In the genomic region with DNA sequence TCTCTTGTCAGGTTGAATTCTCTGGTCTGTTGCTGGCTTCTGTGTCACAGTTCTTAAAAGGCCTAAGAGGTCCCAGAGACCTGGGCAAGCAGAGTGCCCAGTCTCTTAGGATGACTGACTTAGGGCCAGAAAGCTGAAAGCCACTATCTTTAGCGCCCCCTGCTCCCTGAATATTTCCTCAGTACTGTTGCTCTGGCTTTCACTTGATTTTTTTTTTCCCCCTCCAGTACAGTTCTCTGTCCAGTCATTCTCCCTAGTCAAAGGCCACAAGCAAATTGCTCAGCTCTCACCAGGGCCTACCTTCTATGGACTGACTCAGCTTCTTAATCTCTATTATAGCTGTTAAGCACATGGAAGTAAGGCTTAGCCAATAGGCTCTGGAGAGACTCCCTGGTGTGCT, we compare ENCODE assay signal across 8 mouse cellular contexts. TPM values are rescaled to one million over a fixed set of nuclear protein-coding genes. Genes with fewer than 3 reads are reported as not detected.
DNase-seq lines count a peak whose midpoint lies in the region; ATAC-seq and TF ChIP-seq lines count a peak whose summit lies in the region.

No protein-coding gene starts in this region.

- intact Hi-C loops in gastrocnemius, adult 2 months (cut with DNase I), result no loop called here

- H3K36me3 ChIP-seq in CH12.LX (replicated peaks in 1 of 2; ENCODE audit: control insufficient read depth in 1 of 2, insufficient read depth in 1 of 2, low read length in 1 of 2), result peaks cover 11 to 46% of the 10 kb centered on the region in 2 experiments
- H3K36me3 ChIP-seq in kidney, embryonic 16.5 days (ENCODE audit: insufficient read depth, low read length), result peaks cover 15% of the 10 kb centered on the region
- H3K36me3 ChIP-seq in midbrain, postnatal 0 days (ENCODE audit: insufficient read depth, low read length), result peaks cover 4% of the 10 kb centered on the region; the same call in 1 of the 2 replicates

- peaks cover 84% of the 10 kb centered on the region for H3K79me2 ChIP-seq in CH12.LX (replicated peaks; ENCODE audit: control insufficient read depth, extremely low read depth, insufficient read depth, poor library complexity, severe bottlenecking)

- H3K4me2 ChIP-seq in CH12.LX (ENCODE audit: insufficient read depth, low read depth, poor library complexity, severe bottlenecking), result peak overlapping the region; percentile 94
- peak overlapping the region; percentile 69 for H3K4me2 ChIP-seq in kidney, embryonic 16.5 days (replicated peaks; ENCODE audit: low read depth, low read length)
- peak overlapping the region; percentile 91 for H3K4me2 ChIP-seq in midbrain, postnatal 0 days (ENCODE audit: low read depth, low read length, poor library complexity, severe bottlenecking)

- dilution Hi-C loops in CH12.LX (cut with MboI; ENCODE audit: extremely low pct_ligation_motif_present, extremely low pct_unique_long_range_greater_than_20kb, low sequenced_read_pairs), result no loop called here

- peak overlapping the region; percentile 95 for H3K4me3 ChIP-seq in gastrocnemius, adult 2 months
- H3K4me3 ChIP-seq in CH12.LX (replicated peaks in 1 of 3; ENCODE audit: low read depth in 2 of 3, low read length in 2 of 3, poor library complexity in 1 of 3), result peak overlapping the region; percentile 92 to 99 (median 95)
- peak overlapping the region; percentile 74 for H3K4me3 ChIP-seq in embryonic fibroblast, embryonic 13.5 days (ENCODE audit: insufficient read depth, low read length)
- H3K4me3 ChIP-seq in kidney, embryonic 16.5 days (ENCODE audit: low read length), result peak overlapping the region; percentile 85
- H3K4me3 ChIP-seq in midbrain, postnatal 0 days (ENCODE audit: low read depth, low read length), result peak overlapping the region; percentile 59; the same call in 1 of the 2 replicates

- TF ChIP-seq EP300 in CH12.LX (IDR thresholded peaks at IDR 0.05; ENCODE audit: low read length), result no peak

- H3K4me1 ChIP-seq in CH12.LX (ENCODE audit: control insufficient read depth in 1 of 2, insufficient read depth in 2 of 2), result peaks cover 11 to 56% of the 10 kb centered on the region in 2 experiments; a peak in 3 of 4 replicates
- peaks cover 7% of the 10 kb centered on the region; the same call in 1 of the 2 replicates for H3K4me1 ChIP-seq in embryonic fibroblast, embryonic 13.5 days (ENCODE audit: control insufficient read depth, insufficient read depth, low read length)
- peaks cover 30% of the 10 kb centered on the region for H3K4me1 ChIP-seq in kidney, embryonic 16.5 days (ENCODE audit: insufficient read depth, low read length)
- H3K4me1 ChIP-seq in midbrain, postnatal 0 days (ENCODE audit: insufficient read depth, low read length), result peaks cover 17% of the 10 kb centered on the region

- H3K27me3 ChIP-seq in CH12.LX (replicated peaks), result no peaks in the 10 kb centered on the region
- no peaks in the 10 kb centered on the region for H3K27me3 ChIP-seq in kidney, embryonic 16.5 days (ENCODE audit: insufficient read depth, low read length)
- no peaks in the 10 kb centered on the region for H3K27me3 ChIP-seq in midbrain, postnatal 0 days (ENCODE audit: insufficient read depth, low read length)

- H3K9ac ChIP-seq in CH12.LX (ENCODE audit: insufficient read depth, low read depth), result peak overlapping the region; percentile 72
- peak overlapping the region; percentile 89 for H3K9ac ChIP-seq in kidney, embryonic 16.5 days (replicated peaks; ENCODE audit: low read length)
- peak overlapping the region; percentile 93; the same call in 1 of the 2 replicates for H3K9ac ChIP-seq in midbrain, postnatal 0 days (replicated peaks; ENCODE audit: low read length, poor library complexity, severe bottlenecking)

- 5% methylated on average over 1 of the region's 1 CpGs for WGBS in kidney, embryonic 16.5 days
- WGBS in midbrain, postnatal 0 days, result 5% methylated on average over 1 of the region's 1 CpGs

- H3K9me3 ChIP-seq in CH12.LX (replicated peaks; ENCODE audit: low read length), result no peaks in the 10 kb centered on the region
- H3K9me3 ChIP-seq in kidney, embryonic 16.5 days (ENCODE audit: low read length), result no peaks in the 10 kb centered on the region
- H3K9me3 ChIP-seq in midbrain, postnatal 0 days (ENCODE audit: low read length), result no peaks in the 10 kb centered on the region

- peak overlapping the region; percentile 94 for H3K27ac ChIP-seq in gastrocnemius, adult 2 months
- no peak overlapping the region for H3K27ac ChIP-seq in CH12.LX (ENCODE audit: insufficient read depth, low read depth)
- H3K27ac ChIP-seq in embryonic fibroblast, embryonic 13.5 days (ENCODE audit: insufficient read depth, low read length), result peak overlapping the region; percentile 30
- no peak overlapping the region for H3K27ac ChIP-seq in kidney, embryonic 16.5 days (ENCODE audit: low read length)
- no peak overlapping the region for H3K27ac ChIP-seq in midbrain, postnatal 0 days (ENCODE audit: low read depth, low read length)

- DNase-seq in gastrocnemius, adult 2 months, result peak; percentile 15
- DNase-seq in gastrocnemius, postnatal 10 days, result no peak
- peak; percentile 62 for DNase-seq in CH12.LX (ENCODE audit: extremely low read depth)
- peak; percentile 33 for DNase-seq in midbrain, postnatal 0 days (ENCODE audit: low spot score)
- DNase-seq in layer of hippocampus, postnatal 25 days (ENCODE audit: extremely low spot score in 1 of 2, low spot score in 1 of 2), result no peak
- no peak for DNase-seq in ovary, adult 18-20 months (ENCODE audit: low spot score)

- peak; percentile 26; the same call in 1 of the 2 replicates for TF ChIP-seq CTCF in gastrocnemius, adult 2 months (IDR thresholded peaks at IDR 0.05)
- peak in 1 of 2 experiments; percentile 65; a peak in 2 of 4 replicates for TF ChIP-seq CTCF in CH12.LX (conservative IDR thresholded peaks at IDR 0.05 in 1 of 2, IDR thresholded peaks at IDR 0.05 in 1 of 2; ENCODE audit: low read depth in 2 of 2, low read length in 2 of 2)
- TF ChIP-seq CTCF in embryonic fibroblast, embryonic 13.5 days (IDR thresholded peaks at IDR 0.05; ENCODE audit: borderline replicate concordance, insufficient read depth, low read length), result no peak
- peak; percentile 48 for TF ChIP-seq CTCF in midbrain, postnatal 0 days (IDR thresholded peaks at IDR 0.05)

- TF ChIP-seq RAD21 in CH12.LX (IDR thresholded peaks at IDR 0.05; ENCODE audit: low read depth, low read length), result peak; percentile 18

- in situ Hi-C loops in CH12.LX (cut with MboI; ENCODE audit: low pct_ligation_motif_present, low pct_unique_long_range_greater_than_20kb, low sequenced_read_pairs), result no loop called here

- no peak for TF ChIP-seq POLR2A in CH12.LX (IDR thresholded peaks at IDR 0.05; ENCODE audit: low read depth, low read length)
- no peak for TF ChIP-seq POLR2A in embryonic fibroblast, embryonic 13.5 days (IDR thresholded peaks at IDR 0.05; ENCODE audit: low read depth, low read length)

- ATAC-seq in kidney, embryonic 16.5 days (ENCODE audit: low FRiP score, low TSS enrichment), result no peak
- no peak for ATAC-seq in midbrain, postnatal 0 days (ENCODE audit: low FRiP score)

RNA-seq across cellular contexts. Expression of a gene that starts 1.6 kb away (rescaled TPM):
- total RNA-seq in gastrocnemius, adult 2 months (2021), result 10 to 100 TPM; 39.2 to 43.4 TPM
- 10 to 100 TPM; 65.5 to 80.5 TPM for total RNA-seq in gastrocnemius, postnatal 10 days (2021)
- total RNA-seq in CH12.LX (2012; rRNA removed), result 144 and 193 TPM in 2 replicates
- 205 and 223 TPM in 2 replicates for total RNA-seq in CH12.LX (2014; rRNA removed)
- 7.9 and 11.2 TPM in 2 replicates for polyA plus RNA-seq in CH12.LX (2012; ENCODE audit: insufficient read length, low read depth)
- 90.4 and 119 TPM in 2 replicates for polyA plus RNA-seq in embryonic fibroblast, embryonic 13.5 days (2011; ENCODE audit: insufficient read length, low read depth, missing spikeins)
- polyA plus RNA-seq in kidney, embryonic 16.5 days (2015; fragmentation: Nextera tagmentation; extraction: Ambion mirVana), result 186 and 242 TPM in 2 replicates
- 60.7 and 65.2 TPM in 2 replicates for total RNA-seq in midbrain, postnatal 0 days (2014; rRNA removed)
- polyA plus RNA-seq in midbrain, postnatal 0 days (2015; fragmentation: Nextera tagmentation; extraction: Ambion mirVana), result 109 and 137 TPM in 2 replicates
- 10 to 100 TPM; 27.6 to 34.9 TPM for total RNA-seq in layer of hippocampus, postnatal 25 days (2021)

RNA-seq across cellular contexts. Expression of a gene that starts 7.0 kb away (rescaled TPM):
- total RNA-seq in gastrocnemius, adult 2 months (2021), result 10 to 100 TPM; 21.9 to 25.0 TPM
- 10 to 100 TPM; 24.2 to 26.9 TPM for total RNA-seq in gastrocnemius, postnatal 10 days (2021)
- total RNA-seq in CH12.LX (2012; rRNA removed) (40.2 and 42.6 TPM in 2 replicates), CH12.LX (2014; rRNA removed) (29.7 and 31.9 TPM in 2 replicates)
- 21.3 and 21.7 TPM in 2 replicates for polyA plus RNA-seq in CH12.LX (2012; ENCODE audit: insufficient read length, low read depth)
- 22.1 and 22.6 TPM in 2 replicates for polyA plus RNA-seq in embryonic fibroblast, embryonic 13.5 days (2011; ENCODE audit: insufficient read length, low read depth, missing spikeins)
- polyA plus RNA-seq in kidney, embryonic 16.5 days (2015; fragmentation: Nextera tagmentation; extraction: Ambion mirVana), result 65.2 and 66.1 TPM in 2 replicates
- total RNA-seq in midbrain, postnatal 0 days (2014; rRNA removed), result 52.0 and 80.1 TPM in 2 replicates
- polyA plus RNA-seq in midbrain, postnatal 0 days (2015; fragmentation: Nextera tagmentation; extraction: Ambion mirVana), result 40.1 and 42.9 TPM in 2 replicates
- total RNA-seq in layer of hippocampus, postnatal 25 days (2021), result 10 to 100 TPM; 38.2 to 44.4 TPM

RNA-seq across cellular contexts. Expression of a gene that starts 8.9 kb away (rescaled TPM):
- 1 to 10 TPM; 1.0 to 1.8 TPM for total RNA-seq in gastrocnemius, adult 2 months (2021)
- total RNA-seq in gastrocnemius, postnatal 10 days (2021), result 1 to 10 TPM; 5.2 to 7.0 TPM
- total RNA-seq in CH12.LX (2012; rRNA removed), result 21.3 and 21.4 TPM in 2 replicates
- 17.3 TPM in 2 replicates for total RNA-seq in CH12.LX (2014; rRNA removed)
- polyA plus RNA-seq in CH12.LX (2012; ENCODE audit: insufficient read length, low read depth), result 28.2 and 29.4 TPM in 2 replicates
- polyA plus RNA-seq in embryonic fibroblast, embryonic 13.5 days (2011; ENCODE audit: insufficient read length, low read depth, missing spikeins), result 35.4 and 40.3 TPM in 2 replicates
- 44.7 and 46.3 TPM in 2 replicates for polyA plus RNA-seq in kidney, embryonic 16.5 days (2015; fragmentation: Nextera tagmentation; extraction: Ambion mirVana)
- total RNA-seq in midbrain, postnatal 0 days (2014; rRNA removed), result 44.8 and 48.6 TPM in 2 replicates
- 45.2 and 48.7 TPM in 2 replicates for polyA plus RNA-seq in midbrain, postnatal 0 days (2015; fragmentation: Nextera tagmentation; extraction: Ambion mirVana)
- total RNA-seq in layer of hippocampus, postnatal 25 days (2021), result 10 to 100 TPM; 13.4 to 15.4 TPM

RNA-seq across cellular contexts. Expression of a gene that starts 18.7 kb away (rescaled TPM):
- total RNA-seq in gastrocnemius, adult 2 months (2021), result 10 to 100 TPM; 19.7 TPM
- total RNA-seq in gastrocnemius, postnatal 10 days (2021), result 10 to 100 TPM; 24.6 to 30.3 TPM
- 41.6 and 47.0 TPM in 2 replicates for total RNA-seq in CH12.LX (2012; rRNA removed)
- 28.2 and 28.7 TPM in 2 replicates for total RNA-seq in CH12.LX (2014; rRNA removed)
- 37.5 and 46.4 TPM in 2 replicates for polyA plus RNA-seq in CH12.LX (2012; ENCODE audit: insufficient read length, low read depth)
- 45.5 and 51.8 TPM in 2 replicates for polyA plus RNA-seq in embryonic fibroblast, embryonic 13.5 days (2011; ENCODE audit: insufficient read length, low read depth, missing spikeins)
- polyA plus RNA-seq in kidney, embryonic 16.5 days (2015; fragmentation: Nextera tagmentation; extraction: Ambion mirVana), result 58.8 and 61.1 TPM in 2 replicates
- total RNA-seq in midbrain, postnatal 0 days (2014; rRNA removed), result 100 and 125 TPM in 2 replicates
- 45.2 and 45.4 TPM in 2 replicates for polyA plus RNA-seq in midbrain, postnatal 0 days (2015; fragmentation: Nextera tagmentation; extraction: Ambion mirVana)
- total RNA-seq in layer of hippocampus, postnatal 25 days (2021), result 10 to 100 TPM; 59.9 to 72.4 TPM

RNA-seq across cellular contexts. Expression of a gene that starts 31.4 kb away (rescaled TPM):
- total RNA-seq in gastrocnemius, adult 2 months (2021), result under 1 TPM in 1 of 2 experiments, not detected in 1; 0.95 TPM
- total RNA-seq in gastrocnemius, postnatal 10 days (2021), result under 1 TPM in 1 of 2 experiments, not detected in 1; 0.56 TPM
- total RNA-seq in CH12.LX (2012; rRNA removed) (0.38 and 0.42 TPM in 2 replicates), CH12.LX (2014; rRNA removed) (not detected in 2 replicates)
- not detected in 2 replicates for polyA plus RNA-seq in CH12.LX (2012; ENCODE audit: insufficient read length, low read depth)
- 1.1 and 1.2 TPM in 2 replicates for polyA plus RNA-seq in embryonic fibroblast, embryonic 13.5 days (2011; ENCODE audit: insufficient read length, low read depth, missing spikeins)
- polyA plus RNA-seq in kidney, embryonic 16.5 days (2015; fragmentation: Nextera tagmentation; extraction: Ambion mirVana), result 0.53 and 0.85 TPM in 2 replicates
- total RNA-seq in midbrain, postnatal 0 days (2014; rRNA removed), result 1.3 and 1.9 TPM in 2 replicates
- polyA plus RNA-seq in midbrain, postnatal 0 days (2015; fragmentation: Nextera tagmentation; extraction: Ambion mirVana), result 1.3 TPM in 2 replicates
- total RNA-seq in layer of hippocampus, postnatal 25 days (2021), result 1 to 10 TPM in 1 of 2 experiments, under 1 TPM in 1; 0.99 to 1.1 TPM

Comparison
In these comparisons a context has a peak if more than half of its experiments do, and no peak if none do; other contexts are left out.
1. DNase-seq: peak in gastrocnemius, adult 2 months (single experiment), CH12.LX (single experiment) and midbrain, postnatal 0 days (single experiment); none in gastrocnemius, postnatal 10 days (single experiment), layer of hippocampus, postnatal 25 days (0 of 2) and ovary, adult 18-20 months (single experiment).
2. H3K27ac ChIP-seq: peak in gastrocnemius, adult 2 months (single experiment) and embryonic fibroblast, embryonic 13.5 days (single experiment); none in CH12.LX (single experiment), kidney, embryonic 16.5 days (single experiment) and midbrain, postnatal 0 days (single experiment).
3. Peak in every context shown above with its lines, with median percentiles within 50 percentile points of each other: H3K4me3 ChIP-seq, H3K4me2 ChIP-seq and H3K9ac ChIP-seq.